Mouse (Mus musculus) forebrain, embryonic 16.5 days (tissue): ENCODE results near the gene Capza1. TPM values are rescaled to one million over a fixed set of nuclear protein-coding genes. Genes with fewer than 3 reads are reported as not detected.

ENCODE experiments used
- ATAC-seq: fragments of 200-750 bp; cut with Nextera tagmentation; 2 replicates; pipeline ENCODE4 v1.8.0; 2017; ENCODE audit warnings: mild to moderate bottlenecking, moderate library complexity
- H3K27ac ChIP-seq: fragments of 300-500 bp; sonication (generic); 2 replicates; pipeline ENCODE4 v1.5.1; 2014; ENCODE audit warnings: low read length, control low read depth
- H3K27me3 ChIP-seq: fragments of 300-500 bp; sonication (generic); replicated peaks from 2 replicates; pipeline ENCODE4 v1.6.1; 2014; ENCODE audit warnings: low read length; ENCODE audit not compliant: control insufficient read depth, insufficient read depth
- H3K36me3 ChIP-seq: fragments of 300-500 bp; sonication (generic); 2 replicates; pipeline ENCODE4 v1.6.1; 2014; ENCODE audit not compliant: control insufficient read depth, insufficient read depth
- H3K4me1 ChIP-seq: fragments of 300-500 bp; sonication (generic); replicated peaks from 2 replicates; pipeline ENCODE4 v1.6.1; 2014; ENCODE audit warnings: low read length; ENCODE audit not compliant: control insufficient read depth, insufficient read depth
- H3K4me2 ChIP-seq: fragments of 300-500 bp; sonication (generic); 2 replicates; pipeline ENCODE4 v1.6.1; 2014; ENCODE audit warnings: mild to moderate bottlenecking, low read length, control low read depth
- H3K4me3 ChIP-seq: fragments of 300-500 bp; sonication (generic); replicated peaks from 2 replicates; pipeline ENCODE4 v1.5.1; 2014; ENCODE audit warnings: mild to moderate bottlenecking, low read length, control low read depth
- H3K9ac ChIP-seq: fragments of 300-500 bp; sonication (generic); replicated peaks from 2 replicates; pipeline ENCODE4 v1.6.1; 2014; ENCODE audit warnings: low read depth, low read length, control low read depth
- H3K9me3 ChIP-seq: fragments of 300-500 bp; sonication (generic); 2 replicates; pipeline ENCODE4 v1.6.1; 2016; ENCODE audit warnings: low read length; ENCODE audit not compliant: control insufficient read depth
- WGBS: fragments of 180-500 bp; shearing (Covaris S2); extraction: QIAGEN DNeasy Blood & Tissue Kit; methylation state at CpG from one replicate; pipeline ENCODE4 v1.1.7; 2014; 5-methylcytosine and 5-hydroxymethylcytosine counted together
- polyA plus RNA-seq: library from polyadenylated mRNA; unstranded; fragments of >200 nt; fragmentation: Nextera tagmentation; extraction: Ambion mirVana; gene quantifications from 2 replicates; pipeline ENCODE4 v1.2.1, GENCODE M21; 2015

Capza1 gene
- polyA plus RNA-seq, 1 experiment from 2014 or later: 169 TPM

GRCm38 (mm10) chr3:104788075-104788474 lies 76.2 kb downstream of the Capza1 start, which contains the start of gene Rhoc:
TSS of gene Rhoc (plus strand) at chr3:104788375.
- ATAC-seq: no peak
- H3K4me2 ChIP-seq: peak within 1 kb of the TSS; percentile 95
- H3K27me3 ChIP-seq: peaks cover 14% of the 10 kb centered on the region
- 34% methylated on average over 3 of the region's 3 CpGs for WGBS
- peak within 1 kb of the TSS; percentile 29; the same call in 1 of the 2 replicates for H3K27ac ChIP-seq
- peak within 1 kb of the TSS; percentile 67 for H3K9ac ChIP-seq
- no peaks in the 10 kb centered on the region for H3K9me3 ChIP-seq
- H3K4me1 ChIP-seq: peaks cover 17% of the 10 kb centered on the region
- peak within 1 kb of the TSS; percentile 58 for H3K4me3 ChIP-seq
- H3K36me3 ChIP-seq: no peaks in the 10 kb centered on the region

- no peak overlapping the region for H3K27ac ChIP-seq
- H3K27me3 ChIP-seq: peaks cover 42% of the 10 kb centered on the region
- H3K4me3 ChIP-seq: no peak overlapping the region
- no peak overlapping the region for H3K9ac ChIP-seq
- H3K4me2 ChIP-seq: no peak overlapping the region
- no peaks in the 10 kb centered on the region for H3K36me3 ChIP-seq
- 83% methylated on average over 6 of the region's 6 CpGs for WGBS
- H3K9me3 ChIP-seq: no peaks in the 10 kb centered on the region
- ATAC-seq: no peak
- peaks cover 28% of the 10 kb centered on the region for H3K4me1 ChIP-seq
Observed at GRCm38 (mm10) chr3:104785284-104785683, 79.0 kb downstream of the Capza1 start.

GRCm38 (mm10) chr3:104783971-104784500 lies 80.3 kb downstream of the Capza1 start:
- H3K27me3 ChIP-seq: peaks cover 52% of the 10 kb centered on the region
- WGBS: 46% methylated on average over 14 of the region's 14 CpGs

GRCm38 (mm10) chr3:104782061-104782681 lies 82.1 kb downstream of the Capza1 start:
- H3K27me3 ChIP-seq: peaks cover 60% of the 10 kb centered on the region
- WGBS: 14% methylated on average over 12 of the region's 12 CpGs
- peaks cover 18% of the 10 kb centered on the region for H3K4me1 ChIP-seq
- no peak overlapping the region for H3K9ac ChIP-seq
- no peak overlapping the region; the same call in 1 of the 2 replicates for H3K4me2 ChIP-seq
- H3K36me3 ChIP-seq: no peaks in the 10 kb centered on the region
- no peak for ATAC-seq
- H3K4me3 ChIP-seq: peak overlapping the region; percentile 48; the same call in 1 of the 2 replicates
- no peaks in the 10 kb centered on the region for H3K9me3 ChIP-seq
- H3K27ac ChIP-seq: no peak overlapping the region

More at GRCm38 (mm10) chr3:104783971-104784500, 80.3 kb downstream of the Capza1 start:
- no peak overlapping the region for H3K4me2 ChIP-seq
- H3K4me3 ChIP-seq: no peak overlapping the region
- H3K36me3 ChIP-seq: no peaks in the 10 kb centered on the region
- no peak overlapping the region for H3K9ac ChIP-seq
- H3K27ac ChIP-seq: no peak overlapping the region
- peaks cover 24% of the 10 kb centered on the region for H3K4me1 ChIP-seq
- no peaks in the 10 kb centered on the region for H3K9me3 ChIP-seq
- no peak for ATAC-seq

- H3K36me3 ChIP-seq: no peaks in the 10 kb centered on the region
- no peaks in the 10 kb centered on the region for H3K9me3 ChIP-seq
- no peak for ATAC-seq
- H3K27ac ChIP-seq: no peak within 1 kb of the TSS
- peaks cover 67% of the 10 kb centered on the region for H3K27me3 ChIP-seq
- peak within 1 kb of the TSS; percentile 89 for H3K4me2 ChIP-seq
- WGBS: under 1% methylated on average over 26 of the region's 26 CpGs
- peaks cover 21% of the 10 kb centered on the region for H3K4me1 ChIP-seq
- peak within 1 kb of the TSS; percentile 48 for H3K4me3 ChIP-seq
- H3K9ac ChIP-seq: peak within 1 kb of the TSS; percentile 44
Observed at GRCm38 (mm10) chr3:104781471-104781903, 82.8 kb downstream of the Capza1 start, which contains the start of gene Fam19a3. TSS of gene Fam19a3 (minus strand) at chr3:104781840.

GRCm38 (mm10) chr3:104780561-104781420 lies 83.5 kb downstream of the Capza1 start, which contains the start of gene Ppm1j:
TSS of gene Ppm1j (plus strand) at chr3:104781056.
- Histone ChIP-seq H3K27me3 (peaks cover 73% of the 10 kb centered on the region), H3K4me2 (peak within 1 kb of the TSS; percentile 89), H3K27ac (no peak within 1 kb of the TSS), H3K36me3 (no peaks in the 10 kb centered on the region), H3K9me3 (no peaks in the 10 kb centered on the region), H3K4me3 (peak within 1 kb of the TSS; percentile 48), H3K9ac (peak within 1 kb of the TSS; percentile 44), H3K4me1 (peaks cover 21% of the 10 kb centered on the region)
- ATAC-seq: peak; percentile 62
- WGBS: under 1% methylated on average over 55 of the region's 56 CpGs

- no peaks in the 10 kb centered on the region for H3K36me3 ChIP-seq
- peak; percentile 24 for ATAC-seq
- H3K4me3 ChIP-seq: no peak overlapping the region
- no peak overlapping the region for H3K4me2 ChIP-seq
- peaks cover 21% of the 10 kb centered on the region for H3K4me1 ChIP-seq
- no peak overlapping the region for H3K27ac ChIP-seq
- H3K9me3 ChIP-seq: no peaks in the 10 kb centered on the region
- H3K27me3 ChIP-seq: peaks cover 71% of the 10 kb centered on the region
- H3K9ac ChIP-seq: no peak overlapping the region
- WGBS: 2% methylated on average over 7 of the region's 7 CpGs
Observed at GRCm38 (mm10) chr3:104779949-104780348, 84.4 kb downstream of the Capza1 start.

- H3K9me3 ChIP-seq: no peaks in the 10 kb centered on the region
- H3K4me1 ChIP-seq: peaks cover 21% of the 10 kb centered on the region
- H3K4me3 ChIP-seq: peak overlapping the region; percentile 28
- 0% methylated on average over 20 of the region's 20 CpGs for WGBS
- ATAC-seq: peak; percentile 34; the same call in 1 of the 2 replicates
- no peaks in the 10 kb centered on the region for H3K36me3 ChIP-seq
- H3K27me3 ChIP-seq: peaks cover 53% of the 10 kb centered on the region
- H3K9ac ChIP-seq: peak overlapping the region; percentile 14; the same call in 1 of the 2 replicates
- H3K27ac ChIP-seq: no peak overlapping the region
- H3K4me2 ChIP-seq: peak overlapping the region; percentile 47
Observed at GRCm38 (mm10) chr3:104777342-104777741, 87.0 kb downstream of the Capza1 start.

- no peak overlapping the region for H3K4me2 ChIP-seq
- H3K9me3 ChIP-seq: no peaks in the 10 kb centered on the region
- no peak overlapping the region for H3K9ac ChIP-seq
- WGBS: 71% methylated on average over 7 of the region's 7 CpGs
- no peaks in the 10 kb centered on the region for H3K36me3 ChIP-seq
- H3K27ac ChIP-seq: no peak overlapping the region
- no peak for ATAC-seq
- H3K4me1 ChIP-seq: peaks cover 5% of the 10 kb centered on the region; the same call in 1 of the 2 replicates
- no peak overlapping the region for H3K4me3 ChIP-seq
- peaks cover 20% of the 10 kb centered on the region for H3K27me3 ChIP-seq
Observed at GRCm38 (mm10) chr3:104773301-104773700, 91.0 kb downstream of the Capza1 start.
